Mouse (Mus musculus) left cerebral cortex, adult 2 months (tissue): Measurements from ENCODE around the gene Gfpt2. TPM values are rescaled to one million over a fixed set of nuclear protein-coding genes. Genes with fewer than 3 reads are reported as not detected.
A peak's percentile ranks its signal among the peaks of the same experiment; 100 is the strongest.
"Not testable (repeated sequence)": the region's sequence is repeated elsewhere in the genome, so short reads cannot be mapped to it uniquely, and the experiment has no call there.

ENCODE experiments used
- DNase-seq, 2 experiments: peaks; one replicate each; pipeline ENCODE4 v3.0.0; 2021 to 2022; ENCODE audit warnings: low spot score in 2 of 2, mixed read lengths in 1 of 2; ENCODE audit errors: extremely low spot score in 1 of 2
- H3K27ac ChIP-seq: fragments of 200-600 bp; 2 replicates; pipeline ENCODE4 v1.8.1; 2022
- H3K4me3 ChIP-seq: fragments of 200-600 bp; 2 replicates; pipeline ENCODE4 v1.8.1; 2022
- CTCF ChIP-seq: fragments of 200-600 bp; IDR thresholded peaks from 2 replicates; pipeline ENCODE4 v1.8.1; 2022; ENCODE audit warnings: antibody characterized with exemption, mild to moderate bottlenecking, moderate library complexity
- intact Hi-C: fragments of 180-260 bp; cut with DNase I; formaldehyde crosslinking; loops from one replicate; pipeline ENCODE4 v1.15.1; 2025
- total RNA-seq, 2 experiments: library from RNA; stranded (reverse); gene quantifications; 2 replicates each; pipeline ENCODE4 v1.2.3; 2021

Gene Gfpt2
- total RNA-seq, 2 experiments from 2014 or later = 6.2 to 11.4 TPM

DNA sequence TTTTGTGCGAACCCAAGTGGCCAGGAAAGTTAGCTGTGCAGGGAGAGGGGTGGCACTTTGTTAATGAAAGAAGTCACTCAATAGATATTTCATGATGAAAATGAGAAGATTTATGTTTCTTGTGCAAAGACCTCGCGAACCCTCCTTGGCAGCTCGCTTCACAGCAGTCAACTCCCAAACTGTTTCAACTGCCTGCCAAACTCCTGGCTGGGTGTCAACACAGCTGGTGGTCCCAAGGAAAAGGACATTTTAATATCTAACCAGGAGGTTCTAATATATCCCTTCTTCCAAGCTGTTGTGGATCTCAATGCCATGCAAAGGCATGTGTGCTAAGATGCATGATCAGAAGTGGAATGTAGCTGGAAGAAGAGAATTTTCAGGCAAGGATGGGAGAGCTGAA lies 7.5 kb downstream of the Gfpt2 start:
- TF ChIP-seq CTCF = no peak
- H3K27ac ChIP-seq = no peak overlapping the region
- intact Hi-C loops = no loop called here
- no peak overlapping the region for H3K4me3 ChIP-seq
- no peak for DNase-seq

DNA sequence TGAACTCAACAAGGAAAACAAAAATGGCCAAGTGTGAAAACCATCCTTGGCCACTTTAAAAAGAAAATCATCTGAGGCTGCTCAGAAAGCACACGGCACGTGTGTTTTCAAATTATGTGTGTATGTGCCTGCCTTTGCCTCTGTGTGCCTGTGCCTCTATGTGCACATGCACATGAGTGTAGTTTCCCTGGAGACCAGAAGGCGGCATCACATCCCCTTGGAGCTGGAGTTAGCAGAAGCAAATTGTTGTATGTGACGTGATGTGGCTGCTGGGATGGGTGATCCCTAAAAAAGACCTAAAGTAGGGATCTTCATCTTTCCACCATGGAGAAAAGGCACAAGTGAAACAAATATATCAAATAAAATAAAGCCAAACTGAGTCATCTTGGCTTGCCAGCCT lies 9.8 kb downstream of the Gfpt2 start:
- intact Hi-C loops = no loop called here

DNA sequence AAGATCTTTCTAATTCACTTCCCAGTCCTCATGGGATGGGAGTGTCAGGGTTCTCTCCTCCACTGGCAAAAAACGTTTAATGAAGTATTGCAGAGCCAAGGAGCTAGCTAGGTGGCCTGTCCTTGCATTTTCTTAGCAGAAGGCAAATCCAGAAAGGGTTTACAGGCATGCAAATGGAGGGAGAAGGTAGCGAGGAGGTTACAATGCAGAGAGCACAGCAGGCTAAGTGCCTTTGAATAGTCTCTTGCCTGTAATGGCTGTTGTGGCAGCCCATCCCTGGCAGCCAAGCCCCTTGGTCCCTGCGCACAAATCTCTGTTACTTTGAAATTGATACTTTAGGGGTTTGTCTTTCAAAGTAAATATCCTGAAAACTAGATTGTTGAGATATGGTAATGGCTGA lies 12.2 kb downstream of the Gfpt2 start:
- no peak for TF ChIP-seq CTCF
- no peak overlapping the region for H3K4me3 ChIP-seq
- DNase-seq = no peak
- intact Hi-C loops = no loop called here
- H3K27ac ChIP-seq = no peak overlapping the region

More for the DNA sequence above, 9.8 kb downstream of the Gfpt2 start:
- TF ChIP-seq CTCF = no peak
- no peak for DNase-seq
- Histone ChIP-seq H3K27ac (no peak overlapping the region), H3K4me3 (no peak overlapping the region)

DNA sequence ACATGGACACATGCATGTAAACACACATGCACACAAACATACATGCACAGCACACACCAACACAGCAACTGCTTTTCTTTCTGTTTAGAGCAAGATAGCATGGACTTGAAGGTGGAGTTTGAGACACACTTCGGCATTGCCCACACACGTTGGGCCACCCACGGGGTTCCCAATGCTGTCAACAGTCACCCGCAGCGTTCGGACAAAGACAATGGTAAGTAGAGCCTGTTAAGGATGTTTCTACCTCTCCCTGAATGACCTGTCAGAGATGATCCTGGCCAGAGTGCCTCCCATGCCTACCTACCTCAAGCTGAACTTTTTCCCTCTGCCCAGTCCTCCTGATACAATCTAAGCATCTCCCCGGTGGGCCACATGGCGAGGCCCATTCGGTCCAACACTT lies 15.0 kb downstream of the Gfpt2 start:
- no peak overlapping the region for H3K4me3 ChIP-seq
- intact Hi-C loops = no loop called here
- TF ChIP-seq CTCF = no peak
- no peak overlapping the region for H3K27ac ChIP-seq
- no peak for DNase-seq

DNA sequence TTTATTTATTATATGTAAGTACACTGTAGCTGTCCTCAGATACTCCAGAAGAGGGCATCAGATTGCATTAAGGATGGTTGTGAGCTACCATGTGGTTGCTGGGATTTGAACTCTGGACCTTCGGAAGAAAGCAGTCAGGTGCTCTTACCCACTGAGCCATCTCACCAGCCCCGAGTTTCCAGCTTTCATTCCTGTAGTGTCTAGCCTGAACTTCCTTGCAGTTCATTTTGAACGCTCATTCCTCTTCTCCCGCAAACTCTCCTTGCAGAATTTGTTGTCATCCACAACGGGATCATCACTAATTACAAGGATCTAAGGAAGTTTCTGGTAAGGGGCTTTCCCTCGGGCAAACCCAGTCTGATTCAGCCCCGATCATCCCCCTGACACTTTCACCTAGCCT lies 16.7 kb downstream of the Gfpt2 start:
- intact Hi-C loops, DNase-seq, H3K4me3 ChIP-seq, H3K27ac ChIP-seq: not testable (repeated sequence)

DNA sequence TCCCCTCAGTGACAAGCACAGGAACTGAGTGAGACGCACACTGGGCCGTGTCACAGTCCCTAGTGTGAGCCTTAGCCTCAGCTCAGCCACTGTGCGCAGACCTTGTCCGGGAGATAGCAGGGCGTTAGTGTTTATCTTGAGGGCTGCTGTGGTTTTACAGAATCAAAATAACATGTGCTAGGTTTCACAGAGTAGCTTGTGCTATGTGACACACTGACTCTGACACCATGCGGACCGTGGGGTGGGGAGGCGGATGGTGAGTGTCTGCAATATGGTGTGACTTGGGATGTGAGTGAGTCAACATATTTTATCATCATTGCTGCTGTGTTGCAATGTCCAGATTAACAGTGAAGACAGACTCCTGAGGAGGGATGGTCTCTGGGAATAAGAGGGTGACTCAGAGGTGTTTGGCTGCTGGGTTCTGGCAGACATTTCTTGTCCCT lies 17.1 kb downstream of the Gfpt2 start:
- peak in 1 of 2 experiments; percentile 26 for DNase-seq
- intact Hi-C loops = no loop called here
- TF ChIP-seq CTCF = no peak
- Histone ChIP-seq H3K27ac (no peak overlapping the region), H3K4me3 (no peak overlapping the region)

DNA sequence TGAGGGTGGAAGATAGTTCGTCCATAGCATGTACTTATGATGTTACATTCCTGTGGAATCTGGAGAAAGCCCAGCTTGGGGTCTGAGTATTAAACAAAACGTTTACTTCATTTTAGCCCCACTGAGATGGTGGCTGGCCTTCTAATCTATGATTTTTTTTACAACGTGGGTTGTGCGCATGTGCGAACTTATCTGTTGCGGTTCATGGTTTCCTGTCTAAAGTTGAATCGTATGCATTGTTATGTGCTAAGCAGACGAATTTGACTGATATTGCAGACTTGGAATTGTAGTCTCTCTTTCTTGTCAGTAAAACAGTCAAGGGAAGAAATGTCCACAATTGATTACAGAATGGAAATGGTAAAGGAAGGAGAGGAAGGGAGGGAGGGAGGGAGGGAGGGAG lies 17.9 kb downstream of the Gfpt2 start:
- H3K4me3 ChIP-seq = no peak overlapping the region
- intact Hi-C loops = no loop called here
- TF ChIP-seq CTCF = no peak
- no peak overlapping the region for H3K27ac ChIP-seq
- no peak for DNase-seq

DNA sequence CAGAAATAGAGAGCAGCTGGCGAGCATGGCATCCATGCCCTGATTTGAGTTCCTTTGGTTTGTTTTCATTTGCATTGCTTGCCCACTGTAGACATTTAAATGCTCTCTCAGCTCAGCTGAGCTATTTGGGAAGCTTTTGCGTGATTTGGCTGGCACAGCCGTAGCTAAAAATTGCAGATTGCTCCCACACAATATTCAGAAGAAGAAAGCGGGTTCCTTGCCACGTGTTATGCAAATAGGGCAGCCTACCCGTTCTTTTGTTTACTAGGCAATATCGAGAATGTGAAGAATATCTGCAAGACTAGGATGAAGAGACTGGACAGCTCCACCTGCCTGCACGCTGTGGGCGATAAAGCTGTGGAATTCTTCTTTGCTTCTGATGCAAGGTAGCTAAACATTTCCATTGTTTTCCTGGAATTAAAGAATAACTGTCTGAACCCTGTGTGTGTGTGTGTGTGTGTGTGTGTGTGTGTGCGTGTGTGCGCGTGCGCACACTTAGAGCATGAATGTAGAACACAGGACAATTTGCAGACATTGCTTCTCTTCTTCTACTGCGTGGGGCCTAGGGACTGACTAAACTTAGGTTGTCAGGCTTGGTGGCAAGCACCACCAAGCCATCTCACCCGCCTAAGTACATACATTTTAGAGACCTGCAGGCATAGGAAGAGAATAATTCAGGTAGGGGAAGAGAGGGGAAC lies 25.0 kb downstream of the Gfpt2 start:
- H3K27ac ChIP-seq = peak overlapping the region; percentile 69
- H3K4me3 ChIP-seq = no peak overlapping the region
- intact Hi-C loops = loop anchor here (2.0 to 5.0 kb wide), 3 partner anchors 90 to 168 kb away; no protein-coding TSS in a partner anchor
- DNase-seq = peak; percentile 67 to 68
- TF ChIP-seq CTCF = peak; percentile 4; the same call in 1 of the 2 replicates

DNA sequence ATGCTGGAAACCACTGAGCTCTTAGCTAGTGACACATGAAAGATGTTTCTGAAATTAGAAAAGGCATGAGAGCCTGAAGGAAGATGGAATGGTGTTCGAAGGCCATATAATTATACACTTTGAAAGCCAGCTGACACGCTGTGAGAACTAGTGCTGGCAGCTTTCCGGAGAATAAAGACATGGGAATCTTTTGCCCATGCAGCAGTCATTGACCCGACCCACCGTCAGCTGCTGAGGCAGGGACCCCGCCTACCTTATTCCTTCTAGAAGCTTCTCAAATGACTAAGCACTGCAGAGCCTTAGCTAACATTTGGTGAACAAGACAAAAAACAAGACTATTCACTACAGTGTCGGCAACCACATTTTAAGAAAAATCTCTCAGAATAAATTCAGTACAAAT lies 25.7 kb downstream of the Gfpt2 start:
- intact Hi-C loops = loop anchor here (2.0 to 5.0 kb wide), 3 partner anchors 91 to 169 kb away; no protein-coding TSS in a partner anchor
- Histone ChIP-seq H3K27ac (peak overlapping the region; percentile 69), H3K4me3 (no peak overlapping the region)
- DNase-seq = peak in 1 of 2 experiments; percentile 23
- TF ChIP-seq CTCF = no peak

DNA sequence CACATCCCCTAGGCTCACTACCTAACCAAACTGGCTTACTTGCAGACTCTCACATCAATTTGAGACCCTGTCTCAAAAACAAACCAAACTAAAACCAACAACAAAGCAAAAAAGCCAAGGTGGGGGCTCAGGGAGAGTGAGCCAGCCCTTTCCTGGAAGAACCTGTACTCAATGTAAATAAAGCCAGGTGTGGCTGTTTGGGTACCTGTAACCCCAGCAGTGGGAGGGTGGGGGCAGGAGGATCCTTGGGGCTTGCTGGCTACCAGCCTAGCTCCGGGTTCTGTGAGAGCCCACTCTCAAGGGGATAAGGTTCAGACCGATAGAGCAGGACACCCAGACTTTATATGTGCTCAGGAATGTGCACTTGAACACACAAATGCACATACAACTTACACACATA lies 26.9 kb downstream of the Gfpt2 start:
- DNase-seq = no peak
- H3K27ac ChIP-seq = no peak overlapping the region
- no peak for TF ChIP-seq CTCF
- intact Hi-C loops = no loop called here
- no peak overlapping the region for H3K4me3 ChIP-seq

DNA sequence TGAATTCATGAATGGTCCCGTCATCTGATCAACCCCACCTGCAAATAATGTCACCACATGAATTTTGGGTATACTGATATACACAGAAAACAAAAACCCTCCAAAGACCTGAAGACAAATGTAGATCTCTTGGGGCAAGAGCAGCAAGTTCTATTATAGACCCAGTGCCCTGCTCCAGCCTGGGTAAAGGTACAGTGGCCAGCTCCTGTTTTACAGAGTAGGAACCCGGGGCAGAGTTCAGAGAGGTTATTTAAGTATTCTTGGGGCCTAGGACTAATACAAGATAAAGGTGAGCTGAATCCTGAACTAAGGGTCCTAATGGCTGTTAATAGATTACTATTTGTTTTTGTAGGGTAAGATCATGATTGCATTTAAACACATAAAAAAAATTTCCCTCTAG lies 27.6 kb downstream of the Gfpt2 start:
- DNase-seq = no peak
- H3K27ac ChIP-seq = no peak overlapping the region
- H3K4me3 ChIP-seq = no peak overlapping the region
- TF ChIP-seq CTCF = no peak
- intact Hi-C loops = no loop called here

DNA sequence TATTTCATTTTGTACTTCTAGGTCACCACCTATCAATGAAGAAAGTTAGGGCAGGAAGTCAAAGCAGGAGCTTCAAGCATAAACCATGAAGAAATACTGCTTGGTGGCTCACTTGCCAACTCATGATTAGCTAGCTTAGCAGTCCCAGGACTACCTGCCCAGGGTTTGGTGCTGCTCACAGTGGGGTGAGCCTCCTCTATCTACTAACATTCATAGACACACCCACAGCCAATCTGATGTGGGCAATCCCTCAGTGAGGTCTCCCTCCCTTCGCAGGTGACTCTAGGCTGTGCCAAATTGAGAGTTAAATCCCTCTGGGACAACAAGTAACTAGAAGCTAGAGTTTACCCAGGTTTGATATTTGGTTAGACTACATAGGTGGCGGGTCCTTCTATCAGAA lies 28.4 kb downstream of the Gfpt2 start:
- no peak overlapping the region for H3K27ac ChIP-seq
- no peak for TF ChIP-seq CTCF
- DNase-seq = no peak
- intact Hi-C loops = no loop called here
- H3K4me3 ChIP-seq = no peak overlapping the region

DNA sequence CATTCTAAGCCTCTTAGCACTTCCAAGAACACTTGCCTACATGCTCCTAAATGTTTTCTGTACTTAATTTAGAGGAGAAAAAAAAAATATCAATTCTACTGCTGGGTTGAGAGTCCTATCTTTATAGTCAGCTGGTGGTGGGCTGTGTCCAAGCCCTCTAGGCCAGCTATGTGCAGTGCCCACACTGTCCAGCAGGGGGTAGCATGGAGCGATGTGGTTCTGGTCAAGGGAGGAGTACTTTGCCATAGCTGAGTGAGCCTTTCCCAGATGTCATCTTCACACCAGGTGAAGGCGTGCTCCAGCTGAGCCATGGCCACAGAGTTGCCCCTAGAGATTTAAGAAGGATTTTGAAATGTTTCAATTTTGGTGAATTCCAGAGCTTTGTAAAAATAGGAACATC lies 30.9 kb downstream of the Gfpt2 start:
- peak; percentile 91 for TF ChIP-seq CTCF
- intact Hi-C loops = no loop called here
- peak in 1 of 2 experiments; percentile 63 for DNase-seq

More for the DNA sequence above, 30.9 kb downstream of the Gfpt2 start:
- H3K27ac ChIP-seq = no peak overlapping the region
- no peak overlapping the region for H3K4me3 ChIP-seq
